ENCODE assay signal across 16 mouse cellular contexts in the genomic region with DNA sequence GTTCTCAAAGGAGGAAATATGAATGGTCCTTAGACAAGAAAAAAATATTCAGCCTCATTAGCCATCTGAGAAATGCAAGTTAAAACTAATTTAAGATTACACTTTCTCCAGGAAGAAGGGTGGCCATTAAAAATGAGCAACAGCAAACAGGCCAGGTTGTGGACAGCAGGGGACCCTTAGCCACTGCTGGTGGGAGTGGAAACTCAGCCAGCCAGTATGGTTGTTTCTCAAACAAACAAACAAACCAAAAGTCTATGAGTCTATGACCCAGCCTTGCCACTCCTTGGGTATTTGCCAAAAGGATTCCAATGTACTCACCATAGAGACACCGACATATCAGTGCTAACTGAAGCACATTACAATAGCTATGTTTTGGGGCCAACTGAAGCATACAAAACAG.
"Had no signal": no experiment of that assay in that cellular context is flagged by ENCODE, and none has a peak within 500 bp of the region (broad histone marks: within the 10 kb centered on the region; RNA-seq: fewer than 3 reads in every experiment).

No protein-coding gene starts in this region.

- H3K4me2 ChIP-seq: limb, embryonic 12.5 days; limb, embryonic 15.5 days; liver, embryonic 11.5 days; lung, embryonic 14.5 days had no signal

- H3K27me3 ChIP-seq: limb, embryonic 12.5 days; limb, embryonic 15.5 days had no signal

- H3K27ac ChIP-seq: kidney, postnatal 0 days; layer of hippocampus, adult 2 months; left cerebral cortex, adult 2 months; limb, embryonic 12.5 days; limb, embryonic 15.5 days; liver, embryonic 14.5 days; macrophage; midbrain, embryonic 10.5 days had no signal

- H3K4me3 ChIP-seq: layer of hippocampus, adult 2 months; left cerebral cortex, adult 2 months; limb, embryonic 12.5 days; limb, embryonic 15.5 days; megakaryocyte, embryonic 14.5 days; midbrain, embryonic 10.5 days had no signal

- H3K36me3 ChIP-seq: limb, embryonic 12.5 days; limb, embryonic 15.5 days; midbrain, embryonic 10.5 days had no signal

- H3K9me3 ChIP-seq: limb, embryonic 12.5 days; limb, embryonic 15.5 days; megakaryocyte, embryonic 14.5 days; midbrain, embryonic 10.5 days had no signal

- ATAC-seq: liver, postnatal 0 days; lung, postnatal 0 days; midbrain, embryonic 16.5 days had no signal

- H3K9ac ChIP-seq: limb, embryonic 12.5 days; limb, embryonic 15.5 days; liver, embryonic 14.5 days; liver, postnatal 0 days; lung, embryonic 14.5 days had no signal

- H3K4me1 ChIP-seq: limb, embryonic 12.5 days; limb, embryonic 15.5 days; megakaryocyte, embryonic 14.5 days; midbrain, embryonic 10.5 days had no signal

- DNase-seq: liver, postnatal 0 days; thymus, adult 18-20 months; thymus, postnatal 36 days had no signal
